Mouse (Mus musculus): ENCODE data around the gene Stx5a. TPM values are rescaled to one million over a fixed set of nuclear protein-coding genes. Genes with fewer than 3 reads are reported as not detected.

Stx5a gene
- 53.5 and 53.8 TPM in 2 replicates for polyA plus RNA-seq (2015; fragmentation: Nextera tagmentation; extraction: Ambion mirVana)

GRCm38 (mm10) chr19:8741243-8741869 lies at the start of gene Stx5a:
Gene Stx5a (plus strand): TSS chr19:8741413.
- Histone ChIP-seq H3K4me3 (replicated peaks) (peak within 1 kb of the TSS; percentile 88), H3K27ac (replicated peaks) (peak within 1 kb of the TSS; percentile 95), H3K27me3 (no peaks in the 10 kb centered on the region), H3K4me2 (peak within 1 kb of the TSS; percentile 83), H3K4me1 (replicated peaks) (peaks cover 32% of the 10 kb centered on the region), H3K36me3 (replicated peaks) (peaks cover 71% of the 10 kb centered on the region), H3K9me3 (replicated peaks) (no peaks in the 10 kb centered on the region), H3K9ac (peak within 1 kb of the TSS; percentile 94)
- under 1% methylated on average over 36 of the region's 36 CpGs for WGBS (ENCODE audit: insufficient replicate concordance)
- peak; percentile 97 for ATAC-seq (ENCODE audit: insufficient read depth)

- Histone ChIP-seq H3K9ac (no peak overlapping the region), H3K4me1 (replicated peaks) (peaks cover 17% of the 10 kb centered on the region), H3K4me3 (replicated peaks) (no peak overlapping the region), H3K27ac (replicated peaks) (no peak overlapping the region), H3K27me3 (no peaks in the 10 kb centered on the region), H3K4me2 (no peak overlapping the region), H3K9me3 (replicated peaks) (no peaks in the 10 kb centered on the region), H3K36me3 (replicated peaks) (no peaks in the 10 kb centered on the region)
- no peak for ATAC-seq (ENCODE audit: insufficient read depth)
- 61% methylated on average over 9 of the region's 9 CpGs for WGBS (ENCODE audit: insufficient replicate concordance)
Observed at GRCm38 (mm10) chr19:8691871-8692539, 49.2 kb upstream of the Stx5a start.

- Histone ChIP-seq H3K36me3 (replicated peaks) (no peaks in the 10 kb centered on the region), H3K27ac (replicated peaks) (no peak overlapping the region), H3K27me3 (no peaks in the 10 kb centered on the region), H3K4me1 (replicated peaks) (peaks cover 17% of the 10 kb centered on the region), H3K9me3 (replicated peaks) (no peaks in the 10 kb centered on the region), H3K9ac (no peak overlapping the region), H3K4me2 (no peak overlapping the region), H3K4me3 (replicated peaks) (no peak overlapping the region)
- 67% methylated on average over 5 of the region's 5 CpGs for WGBS (ENCODE audit: insufficient replicate concordance)
- no peak for ATAC-seq (ENCODE audit: insufficient read depth)
Observed at GRCm38 (mm10) chr19:8692740-8693139, 48.5 kb upstream of the Stx5a start.

- H3K4me1 ChIP-seq (replicated peaks) = peaks cover 17% of the 10 kb centered on the region
- H3K4me3 ChIP-seq (replicated peaks) = no peak overlapping the region
- H3K9me3 ChIP-seq (replicated peaks) = no peaks in the 10 kb centered on the region
- peak overlapping the region; percentile 46; the same call in 1 of the 2 replicates for H3K4me2 ChIP-seq
- H3K36me3 ChIP-seq (replicated peaks) = no peaks in the 10 kb centered on the region
- ATAC-seq (ENCODE audit: insufficient read depth) = peak; percentile 84
- no peak overlapping the region for H3K9ac ChIP-seq
- H3K27ac ChIP-seq (replicated peaks) = no peak overlapping the region
- H3K27me3 ChIP-seq = no peaks in the 10 kb centered on the region
- WGBS (ENCODE audit: insufficient replicate concordance) = 10% methylated on average over 6 of the region's 6 CpGs
Observed at GRCm38 (mm10) chr19:8695330-8695729, 45.9 kb upstream of the Stx5a start.

- H3K4me2 ChIP-seq = no peak overlapping the region
- ATAC-seq (ENCODE audit: insufficient read depth) = no peak
- H3K4me3 ChIP-seq (replicated peaks) = no peak overlapping the region
- H3K27me3 ChIP-seq = no peaks in the 10 kb centered on the region
- 70% methylated on average over 9 of the region's 9 CpGs for WGBS (ENCODE audit: insufficient replicate concordance)
- H3K36me3 ChIP-seq (replicated peaks) = no peaks in the 10 kb centered on the region
- no peak overlapping the region for H3K27ac ChIP-seq (replicated peaks)
- no peak overlapping the region for H3K9ac ChIP-seq
- peaks cover 15% of the 10 kb centered on the region for H3K4me1 ChIP-seq (replicated peaks)
- no peaks in the 10 kb centered on the region for H3K9me3 ChIP-seq (replicated peaks)
Observed at GRCm38 (mm10) chr19:8699652-8700051, 41.6 kb upstream of the Stx5a start.

GRCm38 (mm10) chr19:8702458-8702857 lies 38.8 kb upstream of the Stx5a start:
- WGBS (ENCODE audit: insufficient replicate concordance) = 35% methylated on average over 3 of the region's 3 CpGs
- peaks cover 14% of the 10 kb centered on the region for H3K36me3 ChIP-seq (replicated peaks)
- no peaks in the 10 kb centered on the region for H3K27me3 ChIP-seq
- H3K9me3 ChIP-seq (replicated peaks) = no peaks in the 10 kb centered on the region
- H3K27ac ChIP-seq (replicated peaks) = no peak overlapping the region
- peaks cover 13% of the 10 kb centered on the region for H3K4me1 ChIP-seq (replicated peaks)
- ATAC-seq (ENCODE audit: insufficient read depth) = no peak
- no peak overlapping the region for H3K9ac ChIP-seq
- H3K4me3 ChIP-seq (replicated peaks) = no peak overlapping the region
- H3K4me2 ChIP-seq = no peak overlapping the region

GRCm38 (mm10) chr19:8703571-8703970 lies 37.6 kb upstream of the Stx5a start:
- 65% methylated on average over 4 of the region's 4 CpGs for WGBS (ENCODE audit: insufficient replicate concordance)
- Histone ChIP-seq H3K4me2 (no peak overlapping the region), H3K27me3 (no peaks in the 10 kb centered on the region), H3K9me3 (replicated peaks) (no peaks in the 10 kb centered on the region), H3K9ac (no peak overlapping the region), H3K4me1 (replicated peaks) (peaks cover 24% of the 10 kb centered on the region), H3K4me3 (replicated peaks) (no peak overlapping the region), H3K27ac (replicated peaks) (no peak overlapping the region), H3K36me3 (replicated peaks) (peaks cover 26% of the 10 kb centered on the region)
- no peak for ATAC-seq (ENCODE audit: insufficient read depth)

GRCm38 (mm10) chr19:8705026-8705708 lies 36.0 kb upstream of the Stx5a start:
- H3K4me3 ChIP-seq (replicated peaks) = no peak overlapping the region
- no peak overlapping the region for H3K9ac ChIP-seq
- no peak overlapping the region for H3K4me2 ChIP-seq
- peaks cover 42% of the 10 kb centered on the region for H3K36me3 ChIP-seq (replicated peaks)
- no peaks in the 10 kb centered on the region for H3K9me3 ChIP-seq (replicated peaks)
- 74% methylated on average over 6 of the region's 6 CpGs for WGBS (ENCODE audit: insufficient replicate concordance)
- H3K27ac ChIP-seq (replicated peaks) = peak overlapping the region; percentile 33
- ATAC-seq (ENCODE audit: insufficient read depth) = no peak
- no peaks in the 10 kb centered on the region for H3K27me3 ChIP-seq
- peaks cover 40% of the 10 kb centered on the region for H3K4me1 ChIP-seq (replicated peaks)

GRCm38 (mm10) chr19:8706132-8706667 lies 35.0 kb upstream of the Stx5a start:
- no peaks in the 10 kb centered on the region for H3K9me3 ChIP-seq (replicated peaks)
- no peak for ATAC-seq (ENCODE audit: insufficient read depth)
- peaks cover 52% of the 10 kb centered on the region for H3K36me3 ChIP-seq (replicated peaks)
- no peak overlapping the region for H3K4me3 ChIP-seq (replicated peaks)
- no peak overlapping the region for H3K9ac ChIP-seq
- H3K27ac ChIP-seq (replicated peaks) = peak overlapping the region; percentile 39; the same call in 1 of the 2 replicates
- H3K4me2 ChIP-seq = no peak overlapping the region
- peaks cover 51% of the 10 kb centered on the region for H3K4me1 ChIP-seq (replicated peaks)
- WGBS (ENCODE audit: insufficient replicate concordance) = 76% methylated on average over 7 of the region's 7 CpGs
- H3K27me3 ChIP-seq = no peaks in the 10 kb centered on the region

GRCm38 (mm10) chr19:8706930-8707329 lies 34.3 kb upstream of the Stx5a start:
- no peak overlapping the region for H3K4me3 ChIP-seq (replicated peaks)
- peak; percentile 49; the same call in 1 of the 2 replicates for ATAC-seq (ENCODE audit: insufficient read depth)
- peak overlapping the region; percentile 39; the same call in 1 of the 2 replicates for H3K27ac ChIP-seq (replicated peaks)
- no peaks in the 10 kb centered on the region for H3K9me3 ChIP-seq (replicated peaks)
- peaks cover 59% of the 10 kb centered on the region for H3K36me3 ChIP-seq (replicated peaks)
- WGBS (ENCODE audit: insufficient replicate concordance) = 80% methylated on average over 7 of the region's 7 CpGs
- H3K4me2 ChIP-seq = no peak overlapping the region
- H3K9ac ChIP-seq = no peak overlapping the region
- H3K27me3 ChIP-seq = no peaks in the 10 kb centered on the region
- H3K4me1 ChIP-seq (replicated peaks) = peaks cover 58% of the 10 kb centered on the region

- Histone ChIP-seq H3K4me2 (peak overlapping the region; percentile 19; the same call in 1 of the 2 replicates), H3K4me3 (replicated peaks) (no peak overlapping the region; the same call in 1 of the 2 replicates), H3K9me3 (replicated peaks) (no peaks in the 10 kb centered on the region), H3K27ac (replicated peaks) (no peak overlapping the region), H3K27me3 (no peaks in the 10 kb centered on the region), H3K36me3 (replicated peaks) (peaks cover 68% of the 10 kb centered on the region), H3K9ac (no peak overlapping the region), H3K4me1 (replicated peaks) (peaks cover 67% of the 10 kb centered on the region)
- no peak for ATAC-seq (ENCODE audit: insufficient read depth)
- WGBS (ENCODE audit: insufficient replicate concordance) = 87% methylated on average over 8 of the region's 8 CpGs
Observed at GRCm38 (mm10) chr19:8708954-8709353, 32.3 kb upstream of the Stx5a start.

Measured in liver, embryonic 15.5 days (tissue).